Mouse (Mus musculus): ENCODE data around the gene Inhbb.

GRCm38 (mm10) chr1:119424141-119424860, 2.3 kb upstream of the Inhbb start:
- TF ChIP-seq POLR2A (IDR thresholded peaks at IDR 0.05; ENCODE audit: extremely low read depth, insufficient read depth, low read length) (no peak), CTCF (IDR thresholded peaks at IDR 0.05; ENCODE audit: extremely low read depth, insufficient read depth, low read length) (no peak)
